Comparison of ENCODE assay signal across 8 mouse cellular contexts in the genomic region with DNA sequence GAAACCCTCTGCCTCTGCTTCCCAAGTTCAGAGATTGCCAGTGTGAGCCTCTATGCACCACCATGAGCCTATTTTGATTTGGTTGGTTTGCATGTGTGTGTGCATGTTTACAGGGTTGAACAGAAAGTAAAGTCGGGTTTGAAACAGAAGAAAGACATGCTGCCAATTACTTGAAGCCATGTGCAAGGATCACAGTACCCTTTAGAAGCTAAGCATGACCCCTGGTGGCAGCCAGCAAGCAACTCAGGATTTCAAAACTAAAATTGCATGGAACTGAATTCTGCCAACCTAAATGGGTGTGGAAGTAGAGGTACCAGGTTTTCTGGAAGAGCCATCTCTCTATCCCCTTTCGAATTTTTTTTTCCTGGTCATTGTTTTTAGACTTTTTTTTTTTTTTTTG. TPM values are rescaled to one million over a fixed set of nuclear protein-coding genes. Genes with fewer than 3 reads are reported as not detected.
DNase-seq lines count a peak whose midpoint lies in the region; ATAC-seq lines count a peak whose summit lies in the region.

No protein-coding gene starts in this region.

- H3K27ac ChIP-seq in embryonic facial prominence, embryonic 14.5 days (replicated peaks; ENCODE audit: low read depth, low read length), result no peak overlapping the region

- H3K4me1 ChIP-seq in embryonic facial prominence, embryonic 14.5 days (ENCODE audit: control insufficient read depth, insufficient read depth, low read length), result no peaks in the 10 kb centered on the region

- ATAC-seq in embryonic facial prominence, embryonic 14.5 days (ENCODE audit: low read depth), result no peak
- no peak for ATAC-seq in erythroid progenitor cell, adult 5-6 weeks (replicated peaks; ENCODE audit: low FRiP score, poor library complexity, severe bottlenecking)

- H3K4me2 ChIP-seq in embryonic facial prominence, embryonic 14.5 days (ENCODE audit: low read depth, low read length), result no peak overlapping the region

- H3K4me3 ChIP-seq in embryonic facial prominence, embryonic 14.5 days (ENCODE audit: low read depth, low read length), result no peak overlapping the region

- H3K9me3 ChIP-seq in embryonic facial prominence, embryonic 14.5 days (ENCODE audit: control insufficient read depth, low read length), result no peaks in the 10 kb centered on the region

- H3K9ac ChIP-seq in embryonic facial prominence, embryonic 14.5 days (ENCODE audit: low read depth, low read length), result no peak overlapping the region

- no peaks in the 10 kb centered on the region for H3K27me3 ChIP-seq in embryonic facial prominence, embryonic 14.5 days (replicated peaks; ENCODE audit: control insufficient read depth, insufficient read depth, low read length)

- DNase-seq in gastrocnemius, adult 18-20 months (ENCODE audit: low spot score), result peak; percentile 14
- no peak for DNase-seq in gastrocnemius, postnatal 4 days (ENCODE audit: low spot score in 2 of 2)
- peak; percentile 14 for DNase-seq in urinary bladder, postnatal 14 days (ENCODE audit: low spot score)
- no peak for DNase-seq in urinary bladder, postnatal 10 days (ENCODE audit: low spot score)
- DNase-seq in embryonic facial prominence, embryonic 14.5 days (ENCODE audit: low spot score), result peak; percentile 60
- peak; percentile 64 for DNase-seq in lung, postnatal 36 days
- DNase-seq in right cerebral cortex, postnatal 4 days, result no peak

- WGBS in embryonic facial prominence, embryonic 14.5 days, result 48% methylated on average over 2 of the region's 2 CpGs

- H3K36me3 ChIP-seq in embryonic facial prominence, embryonic 14.5 days (ENCODE audit: control insufficient read depth, insufficient read depth, low read length), result no peaks in the 10 kb centered on the region

RNA-seq across cellular contexts. Expression of a gene that starts 33.0 kb away (rescaled TPM):
- 10 to 100 TPM; 22.4 to 25.2 TPM for total RNA-seq in gastrocnemius, adult 18-20 months (2021)
- 10 to 100 TPM; 34.6 to 37.7 TPM for total RNA-seq in gastrocnemius, postnatal 4 days (2021)
- polyA plus RNA-seq in embryonic facial prominence, embryonic 14.5 days (2014; fragmentation: Nextera tagmentation; extraction: Ambion mirVana), result 22.2 and 22.4 TPM in 2 replicates
- total RNA-seq in erythroid progenitor cell, adult 5-6 weeks (2015; ENCODE audit: low replicate concordance), result 75.7 and 92.6 TPM in 2 replicates
- 28.1 and 33.9 TPM in 2 replicates for total RNA-seq in erythroid progenitor cell, adult 5-6 weeks (2017; ENCODE audit: low replicate concordance)

Comparison
In these comparisons a context has a peak if more than half of its experiments do, and no peak if none do; other contexts are left out.
1. DNase-seq: peak in gastrocnemius, adult 18-20 months (single experiment), urinary bladder, postnatal 14 days (single experiment), embryonic facial prominence, embryonic 14.5 days (single experiment) and lung, postnatal 36 days (single experiment); none in gastrocnemius, postnatal 4 days (0 of 2), urinary bladder, postnatal 10 days (single experiment) and right cerebral cortex, postnatal 4 days (single experiment).